Mouse (Mus musculus) heart, postnatal 0 days (tissue): ENCODE results near the gene Ing4. TPM values are rescaled to one million over a fixed set of nuclear protein-coding genes. Genes with fewer than 3 reads are reported as not detected.

ENCODE experiments used
- ATAC-seq: fragments of 200-750 bp; cut with Nextera tagmentation; 2 replicates; pipeline ENCODE4 v1.8.0; 2017; ENCODE audit warnings: low read depth, moderate number of reproducible peaks, moderate library complexity; ENCODE audit not compliant: insufficient read depth
- DNase-seq: peaks from one replicate; pipeline ENCODE4 v3.0.0-alpha.2; 2016; ENCODE audit warnings: low spot score
- H3K27ac ChIP-seq: fragments of 300-500 bp; sonication (generic); 2 replicates; pipeline ENCODE4 v1.5.1; 2014; ENCODE audit warnings: low read depth, mild to moderate bottlenecking
- H3K27me3 ChIP-seq: fragments of 300-500 bp; sonication (generic); 2 replicates; pipeline ENCODE4 v1.6.1; 2014; ENCODE audit warnings: low read length, mixed read lengths; ENCODE audit not compliant: control insufficient read depth, insufficient read depth
- H3K36me3 ChIP-seq: fragments of 300-500 bp; sonication (generic); replicated peaks from 2 replicates; pipeline ENCODE4 v1.6.1; 2014; ENCODE audit warnings: low read length, mixed read lengths; ENCODE audit not compliant: control insufficient read depth, insufficient read depth
- H3K4me1 ChIP-seq: fragments of 300-500 bp; sonication (generic); 2 replicates; pipeline ENCODE4 v1.6.1; 2014; ENCODE audit warnings: antibody characterized with exemption; ENCODE audit not compliant: control insufficient read depth, insufficient read depth
- H3K4me2 ChIP-seq: fragments of 300-500 bp; sonication (generic); 2 replicates; pipeline ENCODE4 v1.6.1; 2014; ENCODE audit warnings: low read depth, mild to moderate bottlenecking, low read length, moderate library complexity
- H3K4me3 ChIP-seq: fragments of 300-500 bp; sonication (generic); 2 replicates; pipeline ENCODE4 v1.5.1; 2014; ENCODE audit warnings: low read depth, low read length
- H3K9ac ChIP-seq: fragments of 300-500 bp; sonication (generic); replicated peaks from 2 replicates; pipeline ENCODE4 v1.6.1; 2014; ENCODE audit warnings: low read depth, low read length, mixed read lengths
- H3K9me3 ChIP-seq: fragments of 300-500 bp; sonication (generic); replicated peaks from 2 replicates; pipeline ENCODE4 v1.6.1; 2016; ENCODE audit warnings: low read length; ENCODE audit not compliant: control insufficient read depth
- CTCF ChIP-seq: IDR thresholded peaks from 2 replicates; pipeline ENCODE4 v1.5.1; 2016; ENCODE audit warnings: antibody characterized with exemption, control low read depth, low read depth
- EP300 ChIP-seq: IDR thresholded peaks from 2 replicates; pipeline ENCODE4 v1.6.1; 2016; ENCODE audit warnings: antibody characterized with exemption, low read depth
- WGBS: fragments of 180-500 bp; shearing (Covaris S2); extraction: QIAGEN DNeasy Blood & Tissue Kit; methylation state at CpG from one replicate; pipeline ENCODE4 v1.1.7; 2014; 5-methylcytosine and 5-hydroxymethylcytosine counted together
- microRNA-seq: library from miRNA; unstranded; fragments of <30 nt; microRNA quantifications from one replicate; pipeline ENCODE4, GENCODE M21; 2016
- polyA plus RNA-seq: library from polyadenylated mRNA; unstranded; fragments of >200 nt; fragmentation: Nextera tagmentation; extraction: Ambion mirVana; gene quantifications from 2 replicates; pipeline ENCODE4 v1.2.1, GENCODE M21; 2015
- total RNA-seq: library from RNA; depleted of rRNA; stranded (reverse); fragments of >200 nt; gene quantifications from 2 replicates; pipeline ENCODE4 v1.2.3, GENCODE M21; 2014; ENCODE audit warnings: low replicate concordance; rRNA removed

Gene Ing4
- total and polyA plus RNA-seq, 2 experiments from 2014 or later: 41.9 to 54.1 TPM

- ATAC-seq (no peak), DNase-seq (no peak)
- H3K36me3 ChIP-seq: peaks cover 45% of the 10 kb centered on the region
- peak overlapping the region; percentile 92 for H3K9ac ChIP-seq
- H3K4me1 ChIP-seq: peaks cover 31% of the 10 kb centered on the region
- H3K4me2 ChIP-seq: peak overlapping the region; percentile 97
- TF ChIP-seq EP300: no peak
- TF ChIP-seq CTCF: no peak
- H3K27me3 ChIP-seq: no peaks in the 10 kb centered on the region
- peak overlapping the region; percentile 75 for H3K4me3 ChIP-seq
- WGBS: 17% methylated on average over 8 of the region's 8 CpGs
- no peaks in the 10 kb centered on the region for H3K9me3 ChIP-seq
- H3K27ac ChIP-seq: no peak overlapping the region; the same call in 1 of the 2 replicates
Measured at GRCm38 (mm10) chr6:125097951-125098350, 58.4 kb downstream of the Ing4 start.

DNA sequence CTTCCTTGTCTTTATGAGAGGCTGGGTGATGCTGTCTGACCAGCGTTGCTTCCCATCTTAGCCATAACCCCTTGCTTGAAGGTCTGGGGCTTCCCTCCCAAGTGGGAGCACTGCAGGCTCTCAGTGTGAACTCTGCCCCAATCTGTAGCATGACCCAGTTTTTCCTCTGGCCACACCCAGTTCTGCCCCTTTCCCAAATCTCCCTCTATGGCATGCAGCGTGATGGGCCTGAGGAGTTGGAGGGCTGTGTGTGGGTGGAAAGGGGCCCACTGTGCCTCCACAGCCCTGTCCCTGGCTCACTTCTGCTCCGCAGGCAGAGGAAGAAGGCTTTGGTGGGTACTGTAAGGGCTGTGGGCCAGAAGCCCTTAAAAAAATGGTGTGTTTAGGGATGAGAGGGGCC, 59.0 kb downstream of the Ing4 start:
- Histone ChIP-seq H3K27me3 (no peaks in the 10 kb centered on the region), H3K27ac (peak overlapping the region; percentile 44; the same call in 1 of the 2 replicates), H3K36me3 (peaks cover 49% of the 10 kb centered on the region), H3K4me1 (peaks cover 31% of the 10 kb centered on the region), H3K9me3 (no peaks in the 10 kb centered on the region), H3K4me3 (peak overlapping the region; percentile 75), H3K9ac (no peak overlapping the region; the same call in 1 of the 2 replicates), H3K4me2 (peak overlapping the region; percentile 97)
- no peak for ATAC-seq
- WGBS: 45% methylated on average over 3 of the region's 3 CpGs
- DNase-seq: no peak
- TF ChIP-seq CTCF (no peak), EP300 (no peak)

Small RNA genes within 50 kb of the gene (microRNA-seq; reads per million reads assigned to microRNA genes)
- not detected for gene Mir7045

Other genes starting within 250 kb of the Ing4 start
- gene Spsb2, start 231.1 kb upstream of the Ing4 start, total RNA-seq: 5.9 and 17.6 TPM in 2 replicates
- gene Spsb2, start 231.1 kb upstream of the Ing4 start, polyA plus RNA-seq: 7.0 and 7.7 TPM in 2 replicates
- gene Tpi1, start 225.5 kb upstream of the Ing4 start, total RNA-seq: 1,544 and 1,648 TPM in 2 replicates
- gene Tpi1, start 225.5 kb upstream of the Ing4 start, polyA plus RNA-seq: 1,138 and 1,142 TPM in 2 replicates
- gene Usp5, start 210.3 kb upstream of the Ing4 start, total RNA-seq: 92.2 and 126 TPM in 2 replicates
- 66.4 and 73.5 TPM in 2 replicates for gene Usp5, start 210.3 kb upstream of the Ing4 start, polyA plus RNA-seq
- gene Cdca3, start 210.2 kb upstream of the Ing4 start, total RNA-seq: 95.9 and 127 TPM in 2 replicates
- gene Cdca3, start 210.2 kb upstream of the Ing4 start, polyA plus RNA-seq: 51.6 and 52.9 TPM in 2 replicates
- gene Gnb3, start 199.5 kb upstream of the Ing4 start, total RNA-seq: 0.50 and 4.2 TPM in 2 replicates
- 2.8 and 3.3 TPM in 2 replicates for gene Gnb3, start 199.5 kb upstream of the Ing4 start, polyA plus RNA-seq
- gene P3h3, start 182.0 kb upstream of the Ing4 start, total RNA-seq: 38.5 and 41.1 TPM in 2 replicates
- gene P3h3, start 182.0 kb upstream of the Ing4 start, polyA plus RNA-seq: 7.2 and 7.6 TPM in 2 replicates
- 2.9 and 9.7 TPM in 2 replicates for gene Gpr162, start 175.8 kb upstream of the Ing4 start, total RNA-seq
- 1.2 and 1.5 TPM in 2 replicates for gene Gpr162, start 175.8 kb upstream of the Ing4 start, polyA plus RNA-seq
- gene Cd4, start 151.5 kb upstream of the Ing4 start, total RNA-seq: 4.5 TPM in 1 of 2 replicates, not detected in the other
- 0.04 and 0.10 TPM in 2 replicates for gene Cd4, start 151.5 kb upstream of the Ing4 start, polyA plus RNA-seq
- gene Lag3, start 128.1 kb upstream of the Ing4 start, total RNA-seq: 0.11 and 0.27 TPM in 2 replicates
- 0.82 and 0.85 TPM in 2 replicates for gene Lag3, start 128.1 kb upstream of the Ing4 start, polyA plus RNA-seq
- 323 and 565 TPM in 2 replicates for gene Ptms, start 119.7 kb upstream of the Ing4 start, total RNA-seq
- 221 and 246 TPM in 2 replicates for gene Ptms, start 119.7 kb upstream of the Ing4 start, polyA plus RNA-seq
- 333 and 532 TPM in 2 replicates for gene Mlf2, start 108.4 kb upstream of the Ing4 start, total RNA-seq
- gene Mlf2, start 108.4 kb upstream of the Ing4 start, polyA plus RNA-seq: 296 and 298 TPM in 2 replicates
- gene Cops7a, start 74.2 kb upstream of the Ing4 start, total RNA-seq: 203 and 241 TPM in 2 replicates
- 130 and 134 TPM in 2 replicates for gene Cops7a, start 74.2 kb upstream of the Ing4 start, polyA plus RNA-seq
- gene Pianp, start 43.1 kb upstream of the Ing4 start, total RNA-seq: not detected in 2 replicates
- 0.37 TPM in 2 replicates for gene Pianp, start 43.1 kb upstream of the Ing4 start, polyA plus RNA-seq
- gene Zfp384, start 30.6 kb upstream of the Ing4 start, total RNA-seq: 18.4 and 20.4 TPM in 2 replicates
- gene Zfp384, start 30.6 kb upstream of the Ing4 start, polyA plus RNA-seq: 5.4 and 5.5 TPM in 2 replicates
- gene Acrbp, start 9.9 kb downstream of the Ing4 start, total RNA-seq: 2.6 and 6.0 TPM in 2 replicates
- 2.2 and 2.7 TPM in 2 replicates for gene Acrbp, start 9.9 kb downstream of the Ing4 start, polyA plus RNA-seq
- gene Lpar5, start 28.2 kb downstream of the Ing4 start, total RNA-seq: not detected in 2 replicates
- gene Lpar5, start 28.2 kb downstream of the Ing4 start, polyA plus RNA-seq: 0.12 TPM in 1 of 2 replicates, not detected in the other
- gene Chd4, start 56.2 kb downstream of the Ing4 start, total RNA-seq: 82.2 and 98.0 TPM in 2 replicates
- 55.5 and 58.1 TPM in 2 replicates for gene Chd4, start 56.2 kb downstream of the Ing4 start, polyA plus RNA-seq
- gene Nop2, start 92.1 kb downstream of the Ing4 start, total RNA-seq: 21.4 and 22.9 TPM in 2 replicates
- gene Nop2, start 92.1 kb downstream of the Ing4 start, polyA plus RNA-seq: 20.6 and 25.3 TPM in 2 replicates
- gene Iffo1, start 105.5 kb downstream of the Ing4 start, total RNA-seq: 10.6 and 41.9 TPM in 2 replicates
- gene Iffo1, start 105.5 kb downstream of the Ing4 start, polyA plus RNA-seq: 10.5 and 12.3 TPM in 2 replicates
- 6,647 and 7,476 TPM in 2 replicates for gene Gapdh, start 126.7 kb downstream of the Ing4 start, total RNA-seq
- gene Gapdh, start 126.7 kb downstream of the Ing4 start, polyA plus RNA-seq: 3,728 and 4,065 TPM in 2 replicates
- 85.4 and 98.0 TPM in 2 replicates for gene Ncapd2, start 151.9 kb downstream of the Ing4 start, total RNA-seq
- 24.5 and 26.3 TPM in 2 replicates for gene Ncapd2, start 151.9 kb downstream of the Ing4 start, polyA plus RNA-seq
- 109 and 165 TPM in 2 replicates for gene Mrpl51, start 152.0 kb downstream of the Ing4 start, total RNA-seq
- gene Mrpl51, start 152.0 kb downstream of the Ing4 start, polyA plus RNA-seq: 426 and 447 TPM in 2 replicates
- 3.6 and 8.2 TPM in 2 replicates for gene Vamp1, start 175.8 kb downstream of the Ing4 start, total RNA-seq
- 5.0 and 5.4 TPM in 2 replicates for gene Vamp1, start 175.8 kb downstream of the Ing4 start, polyA plus RNA-seq
- 0.93 and 4.5 TPM in 2 replicates for gene Tapbpl, start 192.1 kb downstream of the Ing4 start, total RNA-seq
- gene Tapbpl, start 192.1 kb downstream of the Ing4 start, polyA plus RNA-seq: 3.9 and 4.5 TPM in 2 replicates
- 3.4 TPM in 1 of 2 replicates, not detected in the other for gene Cd27, start 197.2 kb downstream of the Ing4 start, total RNA-seq
- gene Cd27, start 197.2 kb downstream of the Ing4 start, polyA plus RNA-seq: 1.3 and 1.6 TPM in 2 replicates
- not detected in 2 replicates for gene Tuba3a, start 246.3 kb downstream of the Ing4 start, total RNA-seq
- not detected in 2 replicates for gene Tuba3a, start 246.3 kb downstream of the Ing4 start, polyA plus RNA-seq